Mouse (Mus musculus) stomach, postnatal 0 days (tissue): ENCODE data around the gene Zfp791.

Experiments used
- CTCF ChIP-seq: IDR thresholded peaks from 2 replicates; pipeline ENCODE4 v1.5.1; 2016; ENCODE audit warnings: antibody characterized with exemption, low read depth, mild to moderate bottlenecking, moderate library complexity
- EP300 ChIP-seq: optimal IDR thresholded peaks from 2 replicates; pipeline ENCODE3; 2016; ENCODE audit warnings: antibody characterized with exemption

GRCm38 (mm10) chr8:85062603-85063002, 60.3 kb downstream of the Zfp791 start:
- TF ChIP-seq EP300: no peak
- TF ChIP-seq CTCF: no peak
